Mouse (Mus musculus): ENCODE data around the gene Bmper.

- TF ChIP-seq CTCF (IDR thresholded peaks at IDR 0.05; ENCODE audit: low read depth), result no peak
- no peak for TF ChIP-seq EP300 (IDR thresholded peaks at IDR 0.05; ENCODE audit: low read depth)
Measured at GRCm38 (mm10) chr9:23188136-23188535, 34.7 kb upstream of the Bmper start.
